Mouse (Mus musculus): ENCODE measurements at regions not wholly inside any gene's neighbourhood (a gene's known extent, or its start where the extent isn't known, plus 50 kb on each side); places are given as distances from the start of the nearest gene placed in this dataset.

DNA sequence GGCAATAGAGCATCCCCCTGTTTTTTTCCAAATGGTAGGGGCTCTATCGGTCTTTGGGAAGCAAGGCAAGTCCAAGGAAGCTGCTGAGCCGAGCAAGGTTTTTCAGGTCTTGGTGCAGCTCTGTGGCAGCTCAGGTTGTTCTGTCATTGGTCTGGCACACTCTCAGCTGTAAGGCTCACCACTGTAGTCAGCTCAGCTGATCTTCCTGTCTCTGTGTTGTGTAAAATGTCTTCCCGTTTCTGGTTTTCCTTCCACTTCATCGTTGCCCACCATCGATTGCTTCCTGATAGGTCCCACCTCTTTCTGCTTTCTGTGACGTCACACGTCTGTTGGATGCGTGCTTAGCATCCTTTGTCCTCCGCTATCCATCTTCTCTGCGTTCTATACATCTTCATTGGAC, 96.2 kb downstream of the D16Ertd472e start:
- TF ChIP-seq POLR2A (IDR thresholded peaks at IDR 0.05; ENCODE audit: borderline replicate concordance, low read depth, low read length) (no peak), CTCF (IDR thresholded peaks at IDR 0.05; ENCODE audit: low read depth, low read length) (no peak)
